Mouse (Mus musculus): Measurements from ENCODE around the gene B9d1. TPM values are rescaled to one million over a fixed set of nuclear protein-coding genes. Genes with fewer than 3 reads are reported as not detected.
A peak's percentile ranks its signal among the peaks of the same experiment; 100 is the strongest.

The B9d1 gene
- total RNA-seq, 1 experiment = 84.7 TPM

DNA sequence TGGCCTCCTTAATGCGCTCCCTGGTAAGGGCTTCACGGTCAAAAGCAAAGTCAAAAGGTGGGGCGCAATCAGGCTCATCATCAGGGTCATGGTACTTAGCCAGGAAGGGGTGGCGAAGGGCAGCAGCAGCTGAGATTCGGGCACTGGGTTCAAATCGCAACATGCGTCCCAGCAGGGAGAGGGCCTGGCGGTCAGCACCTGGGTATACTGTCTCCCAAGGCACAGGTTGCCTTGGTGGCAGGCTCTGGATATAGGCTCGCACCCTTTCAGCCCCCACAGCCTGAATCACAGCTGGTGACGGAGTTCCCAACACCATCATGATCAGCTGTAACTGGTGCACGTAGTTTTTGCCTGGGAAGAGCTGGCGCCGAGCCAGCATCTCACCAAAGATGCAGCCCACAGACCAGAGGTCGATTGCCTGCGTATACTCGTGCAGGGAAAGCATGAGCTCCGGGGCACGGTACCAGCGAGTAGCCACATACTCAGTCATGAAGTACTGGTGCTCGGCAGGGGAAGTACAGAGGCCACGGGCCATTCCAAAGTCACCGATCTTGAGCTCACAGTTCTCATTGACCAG is 13.9 kb upstream of the B9d1 start:
- no peak overlapping the region for H3K4me3 ChIP-seq (ENCODE audit: insufficient read depth in 1 of 2, low read depth in 1 of 2, low read length in 2 of 2, poor library complexity in 1 of 2, severe bottlenecking in 1 of 2)
- H3K9ac ChIP-seq (ENCODE audit: insufficient read depth, low read depth, low read length, poor library complexity, severe bottlenecking) = no peak overlapping the region
- no peak for TF ChIP-seq HCFC1 (IDR thresholded peaks at IDR 0.05; ENCODE audit: borderline replicate concordance, insufficient read depth, low read length)
- no peak for TF ChIP-seq ZC3H11A (IDR thresholded peaks at IDR 0.05; ENCODE audit: borderline replicate concordance, low read depth, low read length)
- TF ChIP-seq CHD2 (IDR thresholded peaks at IDR 0.05; ENCODE audit: low read depth, low read length) = no peak
- no peak for TF ChIP-seq MAFK (IDR thresholded peaks at IDR 0.05; ENCODE audit: insufficient read depth, low read depth, low read length)
- no peak for TF ChIP-seq ZNF384 (IDR thresholded peaks at IDR 0.05; ENCODE audit: low read depth, low read length)
- in situ Hi-C loops (cut with MboI; ENCODE audit: low sequenced_read_pairs in 2 of 2, unreplicated experiment in 2 of 2) = no loop called here
- H3K27ac ChIP-seq (ENCODE audit: insufficient read depth, low read depth, low read length, poor library complexity, severe bottlenecking) = no peak overlapping the region
- no peak for DNase-seq (ENCODE audit: low read depth, low spot score)
- H3K9me3 ChIP-seq (ENCODE audit: control insufficient read depth, insufficient read depth, low read depth, low read length) = no peaks in the 10 kb centered on the region
- H3K36me3 ChIP-seq (ENCODE audit: control insufficient read depth, insufficient read depth, low read length, poor library complexity, severe bottlenecking) = peaks cover 45% of the 10 kb centered on the region
- H3K4me1 ChIP-seq (ENCODE audit: control insufficient read depth in 2 of 2, insufficient read depth in 2 of 2, low read length in 2 of 2, poor library complexity in 1 of 2) = peaks cover 0 to 19% of the 10 kb centered on the region in 2 experiments; a peak in 3 of 4 replicates

DNA sequence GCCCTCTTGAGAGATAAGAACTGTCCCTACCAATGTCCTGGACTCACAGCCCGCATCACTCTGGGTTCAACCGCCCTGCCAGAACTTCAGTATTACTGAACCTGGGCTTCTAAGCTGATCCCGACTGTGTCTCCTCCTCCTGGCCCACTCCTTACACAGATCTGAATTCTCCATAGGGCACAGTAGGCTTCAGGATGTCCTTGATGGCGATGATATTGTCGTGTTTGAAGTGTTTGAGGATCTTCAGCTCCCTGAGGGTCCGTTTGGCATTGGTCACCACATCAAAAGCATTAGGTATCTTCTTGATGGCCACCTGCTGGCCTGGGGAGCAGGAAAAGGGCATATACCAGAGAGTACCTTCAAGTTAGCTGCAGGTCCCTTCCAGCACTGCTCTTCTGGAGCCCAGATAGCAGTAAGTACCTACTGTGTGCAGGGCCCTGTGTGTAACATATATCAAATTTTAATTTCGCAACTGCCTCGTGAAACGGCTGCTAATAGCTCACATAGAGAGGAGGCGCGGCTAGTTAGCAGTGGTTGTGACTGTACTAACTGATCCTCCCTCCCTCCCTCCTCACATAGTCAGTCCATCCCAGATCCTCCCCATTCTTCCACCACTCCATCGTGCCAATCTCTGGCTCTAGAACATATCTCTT is 12.1 kb upstream of the B9d1 start:
- DNase-seq (ENCODE audit: low read depth, low spot score) = no peak
- H3K9me3 ChIP-seq (ENCODE audit: control insufficient read depth, insufficient read depth, low read depth, low read length) = no peaks in the 10 kb centered on the region
- H3K4me1 ChIP-seq (ENCODE audit: control insufficient read depth in 2 of 2, insufficient read depth in 2 of 2, low read length in 2 of 2, poor library complexity in 1 of 2) = peaks cover 0 to 6% of the 10 kb centered on the region in 2 experiments; a peak in 3 of 4 replicates
- no peak overlapping the region for H3K27ac ChIP-seq (ENCODE audit: insufficient read depth, low read depth, low read length, poor library complexity, severe bottlenecking)
- H3K36me3 ChIP-seq (ENCODE audit: control insufficient read depth, insufficient read depth, low read length, poor library complexity, severe bottlenecking) = peaks cover 40% of the 10 kb centered on the region
- peak overlapping the region; percentile 89 for H3K9ac ChIP-seq (ENCODE audit: insufficient read depth, low read depth, low read length, poor library complexity, severe bottlenecking)
- H3K4me3 ChIP-seq (ENCODE audit: insufficient read depth in 1 of 2, low read depth in 1 of 2, low read length in 2 of 2, poor library complexity in 1 of 2, severe bottlenecking in 1 of 2) = peak overlapping the region; percentile 81 to 90
- in situ Hi-C loops (cut with MboI; ENCODE audit: low sequenced_read_pairs in 2 of 2, unreplicated experiment in 2 of 2) = no loop called here
- TF ChIP-seq ZNF384 (IDR thresholded peaks at IDR 0.05; ENCODE audit: low read depth, low read length) = no peak

DNA sequence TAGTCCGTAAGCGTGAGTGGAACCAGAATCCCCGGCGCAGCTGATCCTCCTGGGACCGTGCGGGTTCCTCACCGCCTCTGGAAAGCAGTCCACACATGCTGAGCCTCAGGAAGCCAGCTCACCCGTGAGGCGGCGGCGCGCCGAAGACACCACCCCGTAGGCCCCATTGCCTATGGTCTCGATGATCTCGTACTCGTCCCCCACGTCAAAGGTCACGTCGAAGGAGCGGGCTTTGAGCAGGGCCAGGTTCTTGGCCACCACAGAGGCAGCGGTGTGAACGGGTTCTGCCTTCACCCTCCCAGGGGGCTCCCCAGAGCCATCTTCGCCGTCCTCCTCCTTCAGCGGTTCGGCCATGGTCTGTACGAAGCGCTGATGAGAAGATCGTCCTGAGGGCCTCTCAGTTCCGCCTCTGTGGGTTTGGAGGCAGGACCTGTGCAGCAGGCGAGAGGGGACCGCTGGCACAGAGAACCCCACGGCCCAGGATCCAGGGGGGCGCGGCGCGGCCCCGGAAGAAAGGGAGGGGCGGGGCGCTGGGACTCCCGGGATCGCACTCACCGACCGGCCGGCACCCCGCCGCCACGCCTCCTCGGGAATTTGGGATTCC is 11.3 kb upstream of the B9d1 start:
- DNase-seq (ENCODE audit: low read depth, low spot score) = no peak
- Histone ChIP-seq H3K27ac (ENCODE audit: insufficient read depth, low read depth, low read length, poor library complexity, severe bottlenecking) (0 out of 2 replicates have a peak overlapping the region, but pooled peaks have one; percentile 42), H3K9ac (ENCODE audit: insufficient read depth, low read depth, low read length, poor library complexity, severe bottlenecking) (peak overlapping the region; percentile 89), H3K4me3 (ENCODE audit: insufficient read depth in 1 of 2, low read depth in 1 of 2, low read length in 2 of 2, poor library complexity in 1 of 2, severe bottlenecking in 1 of 2) (peak overlapping the region; percentile 81 to 90), H3K9me3 (ENCODE audit: control insufficient read depth, insufficient read depth, low read depth, low read length) (no peaks in the 10 kb centered on the region), H3K36me3 (ENCODE audit: control insufficient read depth, insufficient read depth, low read length, poor library complexity, severe bottlenecking) (peaks cover 35% of the 10 kb centered on the region), H3K4me1 (ENCODE audit: control insufficient read depth in 2 of 2, insufficient read depth in 2 of 2, low read length in 2 of 2, poor library complexity in 1 of 2) (peaks cover 0 to 6% of the 10 kb centered on the region in 2 experiments; a peak in 2 of 4 replicates)
- in situ Hi-C loops (cut with MboI; ENCODE audit: low sequenced_read_pairs in 2 of 2, unreplicated experiment in 2 of 2) = no loop called here
- TF ChIP-seq MAFK (IDR thresholded peaks at IDR 0.05; ENCODE audit: insufficient read depth, low read depth, low read length) (no peak), CHD2 (IDR thresholded peaks at IDR 0.05; ENCODE audit: low read depth, low read length) (no peak), ZC3H11A (IDR thresholded peaks at IDR 0.05; ENCODE audit: borderline replicate concordance, low read depth, low read length) (no peak), HCFC1 (IDR thresholded peaks at IDR 0.05; ENCODE audit: borderline replicate concordance, insufficient read depth, low read length) (no peak), ZNF384 (IDR thresholded peaks at IDR 0.05; ENCODE audit: low read depth, low read length) (no peak)

- peak within 1 kb of the TSS; percentile 75; the same call in 1 of the 2 replicates for H3K27ac ChIP-seq (ENCODE audit: insufficient read depth, low read depth, low read length, poor library complexity, severe bottlenecking)
- H3K9ac ChIP-seq (ENCODE audit: insufficient read depth, low read depth, low read length, poor library complexity, severe bottlenecking) = peak within 1 kb of the TSS; percentile 89
- H3K4me3 ChIP-seq (ENCODE audit: insufficient read depth in 1 of 2, low read depth in 1 of 2, low read length in 2 of 2, poor library complexity in 1 of 2, severe bottlenecking in 1 of 2) = peak within 1 kb of the TSS; percentile 81 to 90
- in situ Hi-C loops (cut with MboI; ENCODE audit: low sequenced_read_pairs in 2 of 2, unreplicated experiment in 2 of 2) = no loop called here
- H3K36me3 ChIP-seq (ENCODE audit: control insufficient read depth, insufficient read depth, low read length, poor library complexity, severe bottlenecking) = peaks cover 29% of the 10 kb centered on the region
- DNase-seq (ENCODE audit: low read depth, low spot score) = peak; percentile 97
- H3K4me1 ChIP-seq (ENCODE audit: control insufficient read depth in 2 of 2, insufficient read depth in 2 of 2, low read length in 2 of 2, poor library complexity in 1 of 2) = peaks cover 0 to 6% of the 10 kb centered on the region in 2 experiments; a peak in 2 of 4 replicates
- no peaks in the 10 kb centered on the region for H3K9me3 ChIP-seq (ENCODE audit: control insufficient read depth, insufficient read depth, low read depth, low read length)
- no peak for TF ChIP-seq ZC3H11A (IDR thresholded peaks at IDR 0.05; ENCODE audit: borderline replicate concordance, low read depth, low read length)
- no peak for TF ChIP-seq HCFC1 (IDR thresholded peaks at IDR 0.05; ENCODE audit: borderline replicate concordance, insufficient read depth, low read length)
- TF ChIP-seq MAFK (IDR thresholded peaks at IDR 0.05; ENCODE audit: insufficient read depth, low read depth, low read length) = no peak
- TF ChIP-seq CHD2 (IDR thresholded peaks at IDR 0.05; ENCODE audit: low read depth, low read length) = no peak
- TF ChIP-seq ZNF384 (IDR thresholded peaks at IDR 0.05; ENCODE audit: low read depth, low read length) = no peak
Observed at GRCm38 (mm10) chr11:61494129-61494997, 10.6 kb upstream of the B9d1 start, which contains the start of gene Mapk7. TSS of gene Mapk7 (minus strand) at chr11:61494406.

Measured in ES-E14 (cell line).